Mouse (Mus musculus): ENCODE measurements around the gene Actb. TPM values are rescaled to one million over a fixed set of nuclear protein-coding genes. Genes with fewer than 3 reads are reported as not detected.

Gene Actb
- polyA plus RNA-seq, 1 experiment = 8,043 TPM

GRCm38 (mm10) chr5:142881936-142882335 lies 24.6 kb downstream of the Actb start:
- WGBS = 79% methylated on average over 8 of the region's 8 CpGs
- DNase-seq (ENCODE audit: low read depth, low spot score) = no peak

DNA sequence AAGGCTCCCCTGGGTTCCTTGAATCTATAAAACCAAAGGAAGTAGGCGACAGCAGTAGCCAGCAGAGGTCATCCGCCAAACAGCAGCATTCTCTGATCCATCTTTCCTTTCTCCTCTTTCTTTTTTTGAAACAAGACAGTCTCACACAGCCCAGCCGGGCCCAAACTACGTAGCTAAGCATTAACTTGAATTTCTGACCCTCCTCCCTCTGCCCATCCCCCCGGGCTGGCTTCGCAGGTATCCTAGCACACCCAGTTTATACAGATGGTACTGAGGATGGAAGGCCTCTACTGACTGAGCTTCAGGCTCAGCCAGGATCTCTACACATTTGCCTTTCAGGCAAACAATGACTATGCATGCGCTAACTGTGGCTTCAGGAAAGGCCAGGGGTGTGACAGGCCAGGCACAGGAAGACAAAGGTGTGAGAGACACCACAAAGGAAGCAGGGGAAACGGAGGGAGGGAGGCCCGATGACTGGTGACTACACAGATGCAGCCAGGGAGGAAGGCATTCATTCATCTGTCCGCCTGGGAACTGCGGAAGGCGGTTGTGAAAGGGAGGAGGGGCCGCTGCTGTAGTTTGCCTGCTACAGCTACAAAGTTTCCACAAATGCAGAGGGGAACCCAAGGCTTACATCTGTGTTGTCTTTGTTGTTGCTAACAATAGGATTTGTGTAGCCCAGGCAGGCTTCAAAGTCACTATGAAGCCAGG lies 25.6 kb downstream of the Actb start:
- DNase-seq (ENCODE audit: low read depth, low spot score) = no peak
- 60% methylated on average over 13 of the region's 13 CpGs for WGBS

GRCm38 (mm10) chr5:142880246-142880645 lies 26.3 kb downstream of the Actb start:
- 84% methylated on average over 6 of the region's 6 CpGs for WGBS
- no peak for DNase-seq (ENCODE audit: low read depth, low spot score)

DNA sequence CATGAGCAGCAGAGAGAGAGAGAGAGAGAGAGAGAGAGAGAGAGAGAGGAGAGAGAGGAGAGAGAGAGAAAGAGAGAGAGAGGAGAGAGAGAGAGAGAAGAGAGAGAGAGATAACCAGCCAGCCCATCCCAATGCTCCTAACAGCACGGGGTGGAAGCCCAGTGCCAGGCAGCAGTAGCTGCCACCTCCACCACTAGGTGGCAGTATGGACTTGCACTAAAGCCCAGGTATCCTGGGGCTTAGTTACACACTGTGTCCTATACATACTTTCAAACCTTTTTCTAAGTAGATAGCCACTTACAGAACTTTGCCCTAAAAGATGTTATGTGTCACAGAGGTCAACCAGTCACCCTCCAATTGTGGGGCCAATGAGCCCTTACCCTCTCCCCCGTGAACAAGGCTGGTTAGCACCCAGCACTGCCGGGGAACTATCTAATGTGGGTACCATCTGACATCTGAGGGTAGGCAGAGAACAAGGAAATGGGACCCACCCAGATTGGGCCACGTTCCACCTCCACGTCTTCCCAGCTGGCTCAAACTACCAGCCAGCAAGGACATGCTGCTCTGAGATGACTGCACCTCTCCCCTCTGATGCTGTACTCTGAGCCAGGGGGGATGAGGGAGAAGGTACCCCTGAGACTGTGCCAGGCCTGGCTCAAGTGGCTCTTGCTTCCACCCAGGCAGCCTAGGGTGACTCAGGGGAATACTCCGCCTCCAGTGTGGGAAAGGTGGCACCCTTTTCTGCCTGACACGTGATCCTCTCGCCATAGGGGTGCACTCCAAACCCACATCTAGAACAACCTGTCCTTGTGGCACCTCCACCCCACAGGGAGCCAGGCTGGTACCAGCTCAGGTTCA lies 27.0 kb downstream of the Actb start:
- DNase-seq (ENCODE audit: low read depth, low spot score) = no peak

DNA sequence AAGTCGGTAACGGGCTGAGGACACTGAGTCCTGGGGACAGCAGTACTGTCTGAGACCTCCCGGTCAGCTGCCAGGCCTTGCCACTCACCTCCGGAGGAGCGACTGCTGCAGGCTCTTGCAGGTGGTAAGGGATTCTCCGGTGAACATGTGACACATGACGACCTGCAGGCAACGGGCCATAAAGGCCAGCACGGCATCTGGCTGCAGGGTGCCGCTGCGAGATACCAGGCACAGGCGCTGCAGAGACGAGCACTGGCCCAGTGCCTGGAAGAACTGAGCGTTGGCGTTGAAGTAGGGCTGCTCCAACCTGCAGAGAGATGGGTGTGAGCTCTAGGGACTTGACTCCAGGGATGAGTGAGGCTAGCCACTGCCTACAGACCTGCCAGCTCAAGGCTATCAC lies 28.0 kb downstream of the Actb start:
- 80% methylated on average over 15 of the region's 15 CpGs for WGBS
- DNase-seq (ENCODE audit: low read depth, low spot score) = no peak

More for the DNA sequence above, 27.0 kb downstream of the Actb start:
- 56% methylated on average over 8 of the region's 8 CpGs for WGBS

DNA sequence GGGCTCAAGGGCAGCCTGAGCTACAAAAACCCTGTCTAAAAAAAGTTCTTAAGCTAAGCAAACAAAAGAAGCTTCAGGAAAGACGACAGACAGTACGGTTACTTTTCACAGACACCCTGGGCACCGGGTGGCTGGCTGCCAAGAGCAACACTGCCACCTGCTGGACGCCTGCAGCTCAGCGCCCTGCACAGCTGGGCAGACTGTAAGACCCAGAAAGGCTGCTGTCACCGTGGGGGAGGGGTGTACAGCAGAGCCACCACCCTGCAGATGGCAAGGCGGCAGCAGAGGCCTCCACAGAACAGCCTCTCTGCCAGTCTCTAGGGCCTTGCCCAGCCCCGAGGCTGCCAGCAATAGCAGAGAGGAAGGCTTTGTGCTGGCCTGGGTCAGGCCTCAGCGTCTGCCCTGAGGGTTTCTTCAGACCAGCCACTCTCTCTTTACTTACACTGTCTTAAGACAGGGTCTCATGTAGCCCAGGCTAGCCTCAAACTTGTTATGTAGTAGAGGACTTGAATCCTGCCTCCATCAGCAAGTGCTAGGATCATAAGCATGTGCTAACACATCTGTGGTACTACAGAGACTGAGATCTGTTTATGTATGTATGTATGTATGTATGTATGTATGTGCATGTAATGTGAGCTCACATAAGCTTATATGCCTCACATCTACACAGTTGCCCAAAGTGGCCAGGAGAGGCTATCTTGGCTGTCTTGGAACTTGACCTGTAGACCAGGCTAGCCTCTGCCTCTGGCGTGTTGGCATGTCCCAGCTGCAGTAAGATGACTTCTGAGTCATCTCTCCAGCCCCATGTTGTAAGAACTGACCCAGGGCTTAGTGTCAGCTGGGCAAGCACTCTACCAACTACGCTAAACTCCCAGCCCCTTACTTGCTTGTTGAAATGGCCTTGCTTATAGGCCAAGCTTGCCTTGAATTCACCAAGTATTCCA lies 28.9 kb downstream of the Actb start:
- 26% methylated on average over 11 of the region's 11 CpGs for WGBS

DNA sequence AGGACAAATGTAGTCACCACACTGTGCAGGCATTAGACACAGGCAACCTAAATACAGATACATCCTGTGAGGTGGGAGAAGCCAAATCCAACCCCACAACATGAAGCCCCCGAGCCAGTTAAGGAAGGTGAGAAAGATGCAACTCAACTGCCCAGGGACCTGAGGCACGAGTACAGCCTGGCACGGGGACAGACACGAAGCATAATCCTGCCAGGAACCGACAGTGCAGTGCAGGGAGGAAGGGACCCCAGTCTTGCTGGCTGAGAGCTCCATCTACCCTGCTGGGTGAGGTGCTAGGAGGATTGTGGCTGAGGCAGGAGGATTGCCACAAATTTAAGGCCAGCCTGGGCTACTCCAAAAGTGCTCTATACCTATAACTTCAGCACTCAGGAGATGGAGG lies 29.7 kb downstream of the Actb start:
- no peak for DNase-seq (ENCODE audit: low read depth, low spot score)
- 75% methylated on average over 5 of the region's 5 CpGs for WGBS

More for the DNA sequence above, 28.9 kb downstream of the Actb start:
- DNase-seq (ENCODE audit: low read depth, low spot score) = no peak

DNA sequence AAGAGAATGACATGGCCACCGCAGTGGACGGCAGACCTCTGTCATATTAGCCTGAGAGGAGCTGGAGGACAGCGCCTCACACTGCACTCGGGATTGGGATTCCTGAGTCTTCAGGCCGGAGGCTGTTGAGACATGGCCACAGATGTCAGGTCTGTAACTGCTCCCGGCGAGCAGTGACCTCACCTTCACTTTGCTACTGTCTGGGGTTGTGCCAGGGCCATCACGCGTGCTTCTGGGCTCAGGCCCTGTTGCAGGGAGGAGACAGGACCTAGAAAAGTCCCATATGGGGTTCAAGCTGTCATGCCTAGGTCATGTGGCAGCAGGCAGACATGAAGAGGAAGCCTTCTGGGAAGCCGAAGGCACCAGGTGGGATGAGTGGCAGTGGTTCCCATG lies 31.0 kb downstream of the Actb start:
- DNase-seq (ENCODE audit: low read depth, low spot score) = no peak
- WGBS = 94% methylated on average over 10 of the region's 10 CpGs

DNA sequence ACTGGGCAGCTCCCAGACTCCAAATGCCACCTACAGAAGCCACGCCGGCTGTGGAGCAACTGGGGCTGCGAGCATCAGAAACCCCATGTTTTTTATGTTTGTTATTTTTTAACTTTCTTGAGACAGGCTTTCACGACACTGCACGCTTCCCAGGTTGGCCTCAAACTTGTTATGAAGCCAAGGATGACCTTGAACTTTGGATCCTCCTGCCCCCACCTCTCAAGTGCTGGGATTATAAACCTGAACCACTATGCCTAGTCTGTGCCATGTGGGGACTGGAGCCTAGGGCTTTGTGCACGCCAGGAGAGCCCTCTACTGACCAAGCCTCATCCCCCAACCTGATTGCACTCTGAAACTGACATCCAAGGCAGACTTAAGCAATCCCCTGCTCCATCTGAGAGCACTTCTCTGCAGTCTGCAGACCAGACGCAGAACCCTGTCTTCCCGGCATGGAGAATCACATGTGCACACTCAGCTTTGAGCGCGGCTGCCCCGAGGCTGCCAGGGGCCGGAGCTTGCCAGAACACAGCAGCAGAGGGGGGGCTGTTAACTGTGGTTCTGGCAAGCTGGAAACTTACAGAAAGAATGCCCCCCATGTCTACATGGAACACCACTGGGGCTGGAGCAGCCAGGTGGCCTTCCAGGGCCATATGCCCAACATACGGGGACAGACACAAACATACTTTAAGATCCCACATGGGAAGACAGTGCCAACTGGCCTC lies 31.6 kb downstream of the Actb start:
- no peak for DNase-seq (ENCODE audit: low read depth, low spot score)
- WGBS = 85% methylated on average over 13 of the region's 13 CpGs

- WGBS = 93% methylated on average over 7 of the region's 7 CpGs
- DNase-seq (ENCODE audit: low read depth, low spot score) = no peak
Observed at GRCm38 (mm10) chr5:142873718-142874117, 32.8 kb downstream of the Actb start.

GRCm38 (mm10) chr5:142871765-142872164 lies 34.8 kb downstream of the Actb start:
- DNase-seq (ENCODE audit: low read depth, low spot score) = no peak

DNA sequence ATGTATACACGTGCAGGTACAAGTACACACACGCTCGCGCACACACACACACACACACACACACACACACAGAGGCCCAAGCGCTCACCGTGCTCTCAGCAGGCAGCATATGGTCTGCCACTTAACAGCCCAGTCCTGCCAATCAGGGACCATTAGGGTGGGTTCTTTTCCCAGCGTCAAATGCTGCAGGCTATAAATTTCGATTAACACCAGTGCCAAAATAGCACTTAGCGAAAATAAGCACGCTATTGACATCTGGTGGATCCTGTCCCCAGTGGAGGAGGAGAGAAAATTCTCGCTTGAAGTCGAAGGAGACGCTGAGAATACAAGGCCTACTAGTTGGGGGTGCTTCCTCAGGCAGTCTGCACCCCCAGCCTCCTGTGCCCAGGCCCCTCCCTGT lies 37.1 kb downstream of the Actb start:
- DNase-seq (ENCODE audit: low read depth, low spot score) = no peak
- 80% methylated on average over 13 of the region's 13 CpGs for whole genome bisulfite sequencing

More at GRCm38 (mm10) chr5:142871765-142872164, 34.8 kb downstream of the Actb start:
- whole genome bisulfite sequencing = 72% methylated on average over 12 of the region's 12 CpGs

- no peak for DNase-seq (ENCODE audit: low read depth, low spot score)
- 57% methylated on average over 16 of the region's 16 CpGs for WGBS
Observed at GRCm38 (mm10) chr5:142857763-142858229, 48.8 kb downstream of the Actb start.

GRCm38 (mm10) chr5:142856408-142856807 lies 50.1 kb downstream of the Actb start:
- DNase-seq (ENCODE audit: low read depth, low spot score) = no peak
- 77% methylated on average over 4 of the region's 4 CpGs for WGBS

DNA sequence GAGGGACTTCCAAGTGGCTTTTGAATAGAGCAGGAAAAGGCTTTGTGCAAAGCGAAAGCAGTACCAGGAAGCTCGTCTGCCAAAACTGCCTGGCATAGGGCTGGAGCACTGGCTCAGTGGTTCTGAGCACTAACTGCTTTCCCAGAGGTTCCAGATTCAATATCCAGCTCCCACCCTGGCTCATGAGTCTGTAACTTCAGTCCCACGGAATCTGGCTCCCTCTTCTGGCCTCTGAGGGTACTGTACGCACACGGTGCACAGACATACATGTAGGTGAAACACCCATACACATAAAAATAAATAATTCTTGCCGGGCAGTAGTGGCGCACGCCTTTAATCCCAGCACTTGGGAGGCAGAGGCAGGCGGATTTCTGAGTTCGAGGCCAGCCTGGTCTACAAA lies 51.7 kb downstream of the Actb start:
- DNase-seq (ENCODE audit: low read depth, low spot score) = no peak
- 83% methylated on average over 10 of the region's 10 CpGs for WGBS

GRCm38 (mm10) chr5:142853585-142853984 lies 53.0 kb downstream of the Actb start:
- 62% methylated on average over 6 of the region's 6 CpGs for WGBS

More at GRCm38 (mm10) chr5:142853585-142853984, 53.0 kb downstream of the Actb start:
- no peak for DNase-seq (ENCODE audit: low read depth, low spot score)

Measured in large intestine, adult 2 months (tissue).